Mouse (Mus musculus) forebrain, embryonic 11.5 days (tissue): ENCODE data around the gene Rexo1. TPM values are rescaled to one million over a fixed set of nuclear protein-coding genes. Genes with fewer than 3 reads are reported as not detected.

ENCODE experiments used
- ATAC-seq: fragments of 200-750 bp; cut with Nextera tagmentation; replicated peaks from 2 replicates; pipeline ENCODE4 v1.8.0; 2017; ENCODE audit warnings: moderate TSS enrichment; ENCODE audit not compliant: low FRiP score
- DNase-seq: peaks from one replicate; pipeline ENCODE4 v3.0.0-alpha.2; 2017; ENCODE audit warnings: low spot score
- H3K27ac ChIP-seq: fragments of 300-500 bp; sonication (generic); 2 replicates; pipeline ENCODE4 v1.5.1; 2014; ENCODE audit warnings: low read depth, low read length
- H3K27me3 ChIP-seq: fragments of 300-500 bp; sonication (generic); 2 replicates; pipeline ENCODE4 v1.6.1; 2014; ENCODE audit warnings: mild to moderate bottlenecking, low read length, mixed read lengths; ENCODE audit not compliant: control insufficient read depth, insufficient read depth
- H3K36me3 ChIP-seq: fragments of 300-500 bp; sonication (generic); 2 replicates; pipeline ENCODE4 v1.6.1; 2014; ENCODE audit warnings: mild to moderate bottlenecking, low read length, moderate library complexity, mixed read lengths; ENCODE audit not compliant: control insufficient read depth, insufficient read depth
- H3K4me1 ChIP-seq: fragments of 300-500 bp; sonication (generic); replicated peaks from 2 replicates; pipeline ENCODE4 v1.6.1; 2014; ENCODE audit warnings: low read length, mixed read lengths; ENCODE audit not compliant: control insufficient read depth, insufficient read depth
- H3K4me2 ChIP-seq: fragments of 300-500 bp; sonication (generic); 2 replicates; pipeline ENCODE4 v1.6.1; 2014; ENCODE audit warnings: low read depth, mild to moderate bottlenecking, low read length, moderate library complexity, mixed read lengths; ENCODE audit not compliant: severe bottlenecking
- H3K4me3 ChIP-seq: fragments of 300-500 bp; sonication (generic); 2 replicates; pipeline ENCODE4 v1.5.1; 2014; ENCODE audit warnings: low read depth, low read length
- H3K9ac ChIP-seq: fragments of 300-500 bp; sonication (generic); 2 replicates; pipeline ENCODE4 v1.6.1; 2014; ENCODE audit warnings: low read length
- H3K9me3 ChIP-seq: fragments of 300-500 bp; sonication (generic); 2 replicates; pipeline ENCODE4 v1.6.1; 2016; ENCODE audit warnings: low read length, mixed read lengths; ENCODE audit not compliant: control insufficient read depth
- WGBS: fragments of 180-500 bp; shearing (Covaris S2); extraction: QIAGEN DNeasy Blood & Tissue Kit; methylation state at CpG from one replicate; pipeline ENCODE4 v1.1.7; 2014; 5-methylcytosine and 5-hydroxymethylcytosine counted together
- microRNA-seq: library from miRNA; unstranded; fragments of <30 nt; microRNA quantifications from one replicate; pipeline ENCODE4, GENCODE M21; 2016; ENCODE audit not compliant: insufficient number of aligned reads
- polyA plus RNA-seq: library from polyadenylated mRNA; unstranded; fragments of >200 nt; fragmentation: Nextera tagmentation; extraction: Ambion mirVana; gene quantifications from 2 replicates; pipeline ENCODE4 v1.2.1, GENCODE M21; 2014

Gene Rexo1
- polyA plus RNA-seq, 1 experiment from 2014 or later = 37.1 TPM

DNA sequence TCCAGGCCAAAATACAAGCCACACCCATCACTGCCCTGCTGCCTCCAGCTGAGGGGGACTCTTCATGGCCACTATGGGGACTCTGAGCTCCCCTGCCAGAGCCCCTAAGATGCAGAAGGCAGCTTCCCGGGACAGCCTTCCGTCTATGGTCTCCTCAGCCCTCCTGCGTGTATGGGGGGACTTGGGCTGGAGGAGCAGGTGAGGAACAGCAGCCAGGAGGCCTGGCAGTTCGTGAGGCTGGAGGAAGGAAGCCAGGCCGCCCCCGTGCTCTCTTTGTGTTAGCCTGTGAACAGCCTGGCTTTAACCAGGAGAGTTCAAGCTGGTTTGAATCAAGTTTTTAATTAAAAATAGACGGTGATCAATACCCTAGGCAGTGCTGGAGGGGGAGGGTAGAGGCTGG, 59.1 kb downstream of the Rexo1 start:
- Histone ChIP-seq H3K4me3 (no peak overlapping the region), H3K36me3 (no peaks in the 10 kb centered on the region), H3K9me3 (no peaks in the 10 kb centered on the region), H3K27ac (no peak overlapping the region), H3K4me1 (no peaks in the 10 kb centered on the region), H3K9ac (no peak overlapping the region), H3K4me2 (no peak overlapping the region), H3K27me3 (peaks cover 81% of the 10 kb centered on the region)
- ATAC-seq (no peak), DNase-seq (no peak)
- WGBS = under 1% methylated on average over 7 of the region's 7 CpGs

GRCm38 (mm10) chr10:80496421-80496820, 64.9 kb downstream of the Rexo1 start:
- H3K9ac ChIP-seq = no peak overlapping the region
- peaks cover 14% of the 10 kb centered on the region for H3K4me1 ChIP-seq

DNA sequence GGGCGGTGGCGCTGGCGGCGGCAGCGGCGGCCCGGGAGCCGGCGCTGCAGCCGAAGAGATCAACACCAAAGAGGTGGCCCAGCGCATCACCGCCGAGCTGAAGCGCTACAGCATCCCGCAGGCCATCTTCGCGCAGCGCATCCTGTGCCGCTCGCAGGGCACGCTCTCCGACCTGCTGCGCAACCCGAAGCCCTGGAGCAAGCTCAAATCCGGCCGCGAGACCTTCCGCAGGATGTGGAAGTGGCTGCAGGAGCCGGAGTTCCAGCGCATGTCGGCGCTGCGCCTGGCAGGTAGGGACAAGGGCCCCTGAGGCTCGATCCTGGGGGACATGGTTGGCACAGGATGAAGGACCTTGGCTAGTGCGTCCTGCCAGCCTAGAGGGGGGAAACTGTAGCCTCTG, 65.5 kb downstream of the Rexo1 start:
- H3K4me3 ChIP-seq = peak overlapping the region; percentile 25
- no peak overlapping the region; the same call in 1 of the 2 replicates for H3K4me2 ChIP-seq
- no peaks in the 10 kb centered on the region for H3K9me3 ChIP-seq
- no peaks in the 10 kb centered on the region for H3K36me3 ChIP-seq
- DNase-seq (no peak), ATAC-seq (no peak)
- WGBS = under 1% methylated on average over 35 of the region's 35 CpGs
- H3K4me1 ChIP-seq = peaks cover 14% of the 10 kb centered on the region
- no peak overlapping the region for H3K9ac ChIP-seq
- H3K27ac ChIP-seq = no peak overlapping the region
- peaks cover 100% of the 10 kb centered on the region for H3K27me3 ChIP-seq

More at GRCm38 (mm10) chr10:80496421-80496820, 64.9 kb downstream of the Rexo1 start:
- Histone ChIP-seq H3K27ac (no peak overlapping the region), H3K4me3 (no peak overlapping the region), H3K27me3 (peaks cover 99% of the 10 kb centered on the region), H3K4me2 (no peak overlapping the region), H3K9me3 (no peaks in the 10 kb centered on the region), H3K36me3 (no peaks in the 10 kb centered on the region)
- no peak for ATAC-seq
- under 1% methylated on average over 20 of the region's 20 CpGs for WGBS
- no peak for DNase-seq

- WGBS = under 1% methylated on average over 36 of the region's 42 CpGs
These were observed 66.6 kb downstream of the Rexo1 start, which contains the start of gene Onecut3 for GRCm38 (mm10) chr10:80494732-80495131. Gene Onecut3, plus strand, starts transcription at chr10:80494835.

More at GRCm38 (mm10) chr10:80494732-80495131, 66.6 kb downstream of the Rexo1 start, which contains the start of gene Onecut3:
- H3K4me1 ChIP-seq = peaks cover 14% of the 10 kb centered on the region
- peak within 1 kb of the TSS; percentile 23; the same call in 1 of the 2 replicates for H3K9ac ChIP-seq
- DNase-seq (peak; percentile 73), ATAC-seq (0 out of 2 replicates have a peak, but pooled peaks have one; percentile 36)
- no peaks in the 10 kb centered on the region for H3K9me3 ChIP-seq
- H3K4me2 ChIP-seq = peak within 1 kb of the TSS; percentile 50
- H3K36me3 ChIP-seq = no peaks in the 10 kb centered on the region
- no peak within 1 kb of the TSS for H3K27ac ChIP-seq
- H3K27me3 ChIP-seq = peaks cover 100% of the 10 kb centered on the region
- H3K4me3 ChIP-seq = peak within 1 kb of the TSS; percentile 25

Small RNAs within 50 kb of the gene (microRNA-seq; reads per million reads assigned to microRNA genes)
- not detected for gene Mir6912

Other genes starting within 250 kb of the Rexo1 start
- 39.7 and 45.2 TPM in 2 replicates for gene 2310011J03Rik, start 241.0 kb downstream of the Rexo1 start, polyA plus RNA-seq
- 3.8 and 4.5 TPM in 2 replicates for gene Pcsk4, start 232.1 kb downstream of the Rexo1 start, polyA plus RNA-seq
- gene Reep6, start 231.6 kb downstream of the Rexo1 start, polyA plus RNA-seq = 7.0 and 8.0 TPM in 2 replicates
- 0.51 and 0.76 TPM in 2 replicates for gene Adamtsl5, start 213.1 kb downstream of the Rexo1 start, polyA plus RNA-seq
- gene Plk5, start 205.1 kb downstream of the Rexo1 start, polyA plus RNA-seq = 0.36 and 0.87 TPM in 2 replicates
- gene Mex3d, start 173.9 kb downstream of the Rexo1 start, polyA plus RNA-seq = 13.3 and 15.9 TPM in 2 replicates
- gene Mbd3, start 162.0 kb downstream of the Rexo1 start, polyA plus RNA-seq = 276 and 322 TPM in 2 replicates
- 430 and 504 TPM in 2 replicates for gene Uqcr11, start 154.7 kb downstream of the Rexo1 start, polyA plus RNA-seq
- 237 and 256 TPM in 2 replicates for gene Tcf3, start 127.9 kb downstream of the Rexo1 start, polyA plus RNA-seq
- gene Onecut3, start 66.7 kb downstream of the Rexo1 start, polyA plus RNA-seq = 0.49 and 0.53 TPM in 2 replicates
- gene Atp8b3, start 22.4 kb downstream of the Rexo1 start, polyA plus RNA-seq = 0.35 and 0.59 TPM in 2 replicates
- gene Klf16, start 15.8 kb upstream of the Rexo1 start, polyA plus RNA-seq = 5.9 and 7.7 TPM in 2 replicates
- gene Abhd17a, start 28.8 kb upstream of the Rexo1 start, polyA plus RNA-seq = 94.6 and 121 TPM in 2 replicates
- 67.7 and 78.5 TPM in 2 replicates for gene Scamp4, start 41.3 kb upstream of the Rexo1 start, polyA plus RNA-seq
- 7.6 and 9.5 TPM in 2 replicates for gene Adat3, start 41.3 kb upstream of the Rexo1 start, polyA plus RNA-seq
- 3.6 and 4.7 TPM in 2 replicates for gene Gm49322, start 44.5 kb upstream of the Rexo1 start, polyA plus RNA-seq
- gene Csnk1g2, start 61.3 kb upstream of the Rexo1 start, polyA plus RNA-seq = 134 TPM in 2 replicates
- 78.3 and 97.3 TPM in 2 replicates for gene Btbd2, start 95.5 kb upstream of the Rexo1 start, polyA plus RNA-seq
- 85.1 and 87.0 TPM in 2 replicates for gene Mknk2, start 116.6 kb upstream of the Rexo1 start, polyA plus RNA-seq
- 57.9 and 61.1 TPM in 2 replicates for gene Mob3a, start 140.4 kb upstream of the Rexo1 start, polyA plus RNA-seq
- gene Izumo4, start 140.6 kb upstream of the Rexo1 start, polyA plus RNA-seq = 4.8 and 7.2 TPM in 2 replicates
- gene Ap3d1, start 180.7 kb upstream of the Rexo1 start, polyA plus RNA-seq = 84.2 and 86.3 TPM in 2 replicates
- gene Dot1l, start 193.6 kb upstream of the Rexo1 start, polyA plus RNA-seq = 34.5 and 34.9 TPM in 2 replicates
- 116 and 119 TPM in 2 replicates for gene Sf3a2, start 236.6 kb upstream of the Rexo1 start, polyA plus RNA-seq
- gene Plekhj1, start 237.1 kb upstream of the Rexo1 start, polyA plus RNA-seq = 160 and 163 TPM in 2 replicates
- 0.15 and 0.16 TPM in 2 replicates for gene Amh, start 243.7 kb upstream of the Rexo1 start, polyA plus RNA-seq